Mouse (Mus musculus) ES-Bruce4 (cell line): ENCODE results near the gene Tctex1d4.

Experiments
- CTCF ChIP-seq: IDR thresholded peaks from one replicate; pipeline ENCODE4 v1.8.1; 2011; ENCODE audit warnings: low read depth, low read length
- POLR2A ChIP-seq: IDR thresholded peaks from one replicate; pipeline ENCODE4 v1.8.1; 2011; ENCODE audit warnings: low read length; ENCODE audit not compliant: insufficient read depth

GRCm38 (mm10) chr4:117104672-117105071 lies 21.9 kb upstream of the Tctex1d4 start:
- TF ChIP-seq CTCF (peak; percentile 26), POLR2A (no peak)
